Mouse (Mus musculus) mesoderm, embryonic 11.5 days (tissue): Measurements from ENCODE around the gene Trim75.

Experiments used
- DNase-seq: peaks from one replicate; pipeline ENCODE4 v3.0.0-alpha.2; 2012; ENCODE audit warnings: low read depth, low spot score

Trim75 gene

DNA sequence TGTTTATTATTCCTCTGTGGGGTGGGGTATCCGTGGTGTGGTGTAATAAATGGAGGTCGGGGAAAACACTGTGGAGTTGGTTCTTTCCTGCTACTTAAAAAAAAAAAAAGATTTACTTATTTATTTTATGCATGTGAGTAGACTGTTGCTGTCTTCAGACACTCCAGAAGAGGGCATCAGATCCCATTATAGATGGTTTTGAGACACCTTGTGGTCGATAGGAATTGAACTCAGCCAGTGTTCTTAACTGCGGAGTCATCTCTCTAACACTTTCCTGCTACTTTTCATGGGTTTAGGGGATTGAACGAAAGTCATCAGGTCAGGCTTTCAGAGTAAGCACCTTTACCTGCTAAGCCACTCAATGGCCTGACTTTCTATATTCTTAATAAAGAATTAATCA is 42.8 kb downstream of the Trim75 start:
- DNase-seq = no peak

DNA sequence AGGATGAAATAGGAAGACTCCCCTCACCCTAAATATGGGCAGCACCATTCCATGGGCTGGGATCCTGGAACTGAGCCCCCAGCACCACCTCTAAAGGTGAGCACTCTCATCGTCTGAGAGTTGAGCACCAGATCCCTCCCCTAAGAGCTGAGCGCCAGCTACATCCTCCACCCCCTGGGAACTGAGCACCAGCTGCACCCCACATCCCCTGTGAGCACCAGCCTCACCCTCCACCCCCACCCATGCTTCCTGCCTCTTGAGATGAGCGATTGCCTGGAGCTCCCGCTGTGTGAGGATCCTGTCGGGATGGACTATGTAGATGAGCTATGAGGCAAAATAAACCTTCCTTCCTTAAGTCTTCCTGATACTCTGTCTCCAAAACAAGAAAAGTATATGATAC is 44.7 kb downstream of the Trim75 start:
- no peak for DNase-seq

DNA sequence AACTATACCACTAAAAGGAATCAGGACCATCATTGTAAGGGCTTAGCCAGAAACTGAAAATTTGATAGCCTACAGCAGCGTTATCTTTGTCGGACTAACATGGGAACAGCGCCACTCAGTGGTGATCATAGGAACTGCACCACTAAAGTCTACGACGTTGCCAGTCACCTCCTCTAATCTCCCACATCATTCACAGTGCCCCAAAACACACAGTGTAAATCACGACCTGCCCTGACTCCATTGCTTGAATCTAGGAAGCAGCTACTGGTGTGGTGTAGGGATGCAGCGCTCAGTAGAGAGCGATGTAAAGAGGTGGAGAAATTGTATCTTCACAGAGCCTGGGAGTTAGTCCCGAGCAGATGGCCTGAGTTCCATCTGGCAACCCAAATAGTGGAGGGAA is 46.1 kb downstream of the Trim75 start:
- peak; percentile 83 for DNase-seq

DNA sequence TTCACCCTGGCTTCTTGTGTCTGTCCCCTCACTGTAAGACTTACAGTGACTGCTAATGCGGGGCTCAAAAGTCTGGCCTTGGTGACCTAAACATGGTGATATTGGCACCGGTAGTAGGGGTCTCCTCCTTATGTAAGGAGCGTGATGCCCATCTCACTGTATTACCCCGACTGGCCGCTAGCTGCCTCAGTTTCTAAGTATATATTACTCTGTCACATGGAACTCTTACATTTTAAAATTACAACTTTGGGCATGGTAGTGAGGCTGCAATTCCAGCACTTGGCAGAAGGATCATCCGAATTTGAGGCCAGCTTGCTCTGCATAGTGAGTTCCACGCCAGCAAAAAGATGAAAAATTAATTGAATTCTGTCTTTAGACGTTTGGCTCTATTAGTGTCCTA is 46.6 kb downstream of the Trim75 start:
- no peak for DNase-seq

DNA sequence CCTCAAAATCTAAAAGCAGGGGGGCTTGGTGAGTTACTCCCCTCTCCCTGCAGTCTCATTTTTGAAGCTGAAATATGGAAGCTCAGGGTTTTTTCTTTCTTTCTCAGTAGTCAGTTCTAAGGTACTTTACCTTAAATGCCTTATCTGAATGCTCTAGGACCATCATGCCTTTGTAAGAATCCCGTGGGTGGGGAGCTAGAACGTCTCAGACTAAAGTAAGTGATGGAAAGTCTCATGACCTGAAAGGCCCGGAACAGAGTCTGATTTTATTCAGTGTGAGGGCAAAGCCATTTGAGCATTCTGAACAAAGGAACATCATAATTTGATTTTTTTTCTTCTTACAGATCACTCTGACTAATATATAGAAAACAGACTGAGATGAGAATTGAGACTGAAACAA is 52.6 kb downstream of the Trim75 start:
- no peak for DNase-seq
